Mouse (Mus musculus) stomach, embryonic 16.5 days (tissue): ENCODE measurements at regions not wholly inside any gene's neighbourhood (a gene's known extent, or its start where the extent isn't known, plus 50 kb on each side); places are given as distances from the start of the nearest gene placed in this dataset.

Source experiments
- ATAC-seq: fragments of 200-750 bp; cut with Nextera tagmentation; 2 replicates; pipeline ENCODE4 v1.8.0; 2017; ENCODE audit warnings: moderate number of reproducible peaks, moderate TSS enrichment; ENCODE audit not compliant: insufficient read depth, low FRiP score
- H3K27ac ChIP-seq: fragments of 300-500 bp; sonication (generic); 2 replicates; pipeline ENCODE4 v1.5.1; 2014; ENCODE audit warnings: low read length
- H3K27me3 ChIP-seq: fragments of 300-500 bp; sonication (generic); 2 replicates; pipeline ENCODE4 v1.6.1; 2014; ENCODE audit warnings: low read length, control low read depth, mixed read lengths; ENCODE audit not compliant: control insufficient read depth, insufficient read depth
- H3K36me3 ChIP-seq: fragments of 300-500 bp; sonication (generic); 2 replicates; pipeline ENCODE4 v1.6.1; 2014; ENCODE audit warnings: low read length; ENCODE audit not compliant: control insufficient read depth, insufficient read depth
- H3K4me1 ChIP-seq: fragments of 300-500 bp; sonication (generic); 2 replicates; pipeline ENCODE4 v1.6.1; 2014; ENCODE audit warnings: low read length, control low read depth, mixed read lengths; ENCODE audit not compliant: control insufficient read depth, insufficient read depth
- H3K4me2 ChIP-seq: fragments of 300-500 bp; sonication (generic); 2 replicates; pipeline ENCODE4 v1.6.1; 2014; ENCODE audit warnings: low read depth, low read length, mixed read lengths
- H3K4me3 ChIP-seq: fragments of 300-500 bp; sonication (generic); replicated peaks from 2 replicates; pipeline ENCODE4 v1.5.1; 2014; ENCODE audit warnings: mild to moderate bottlenecking, low read length
- H3K9ac ChIP-seq: fragments of 300-500 bp; sonication (generic); 2 replicates; pipeline ENCODE4 v1.6.1; 2014; ENCODE audit warnings: low read length
- H3K9me3 ChIP-seq: fragments of 300-500 bp; sonication (generic); replicated peaks from 2 replicates; pipeline ENCODE4 v1.6.1; 2016; ENCODE audit warnings: low read length, control low read depth; ENCODE audit not compliant: control insufficient read depth
- WGBS: fragments of 180-500 bp; shearing (Covaris S2); extraction: QIAGEN DNeasy Blood & Tissue Kit; methylation state at CpG from one replicate; pipeline ENCODE4 v1.1.7; 2014; 5-methylcytosine and 5-hydroxymethylcytosine counted together

- Histone ChIP-seq H3K27me3 (no peaks in the 10 kb centered on the region), H3K9ac (no peak overlapping the region), H3K36me3 (no peaks in the 10 kb centered on the region), H3K4me2 (no peak overlapping the region), H3K27ac (no peak overlapping the region), H3K9me3 (no peaks in the 10 kb centered on the region), H3K4me3 (no peak overlapping the region), H3K4me1 (peaks cover 7% of the 10 kb centered on the region; the same call in 1 of the 2 replicates)
- 65% methylated on average over 2 of the region's 2 CpGs for WGBS
- no peak for ATAC-seq
Measured at GRCm38 (mm10) chr1:194878440-194878839, 60.2 kb upstream of the Cd34 start.

- Histone ChIP-seq H3K4me3 (peak overlapping the region; percentile 20), H3K27ac (no peak overlapping the region), H3K4me2 (peak overlapping the region; percentile 56), H3K9ac (peak overlapping the region; percentile 63), H3K9me3 (no peaks in the 10 kb centered on the region), H3K4me1 (peaks cover 7% of the 10 kb centered on the region; the same call in 1 of the 2 replicates), H3K27me3 (no peaks in the 10 kb centered on the region), H3K36me3 (no peaks in the 10 kb centered on the region)
- WGBS: 15% methylated on average over 22 of the region's 22 CpGs
- peak; percentile 92 for ATAC-seq
Measured at GRCm38 (mm10) chr1:194879324-194880233, 59.0 kb upstream of the Cd34 start.

- H3K4me1 ChIP-seq: peaks cover 7% of the 10 kb centered on the region
- H3K4me2 ChIP-seq: no peak overlapping the region
- peak overlapping the region; percentile 72 for H3K27ac ChIP-seq
- H3K27me3 ChIP-seq: no peaks in the 10 kb centered on the region
- no peak overlapping the region for H3K9ac ChIP-seq
- no peak for ATAC-seq
- no peaks in the 10 kb centered on the region for H3K36me3 ChIP-seq
- no peaks in the 10 kb centered on the region for H3K9me3 ChIP-seq
- H3K4me3 ChIP-seq: no peak overlapping the region
Measured at GRCm38 (mm10) chr1:194881556-194882223, 56.9 kb upstream of the Cd34 start.

- Histone ChIP-seq H3K4me3 (no peak overlapping the region), H3K27ac (peak overlapping the region; percentile 48; the same call in 1 of the 2 replicates), H3K4me1 (no peaks in the 10 kb centered on the region; the same call in none of the 2 replicates), H3K36me3 (no peaks in the 10 kb centered on the region), H3K9ac (no peak overlapping the region), H3K9me3 (no peaks in the 10 kb centered on the region), H3K4me2 (no peak overlapping the region), H3K27me3 (no peaks in the 10 kb centered on the region)
- WGBS: 50% methylated on average over 5 of the region's 5 CpGs
- ATAC-seq: peak; percentile 72; the same call in 1 of the 2 replicates
Measured at GRCm38 (mm10) chr1:194885071-194885686, 53.4 kb upstream of the Cd34 start.

GRCm38 (mm10) chr1:194885687-194886077, 52.9 kb upstream of the Cd34 start:
- Histone ChIP-seq H3K27ac (peak overlapping the region; percentile 48; the same call in 1 of the 2 replicates), H3K4me1 (no peaks in the 10 kb centered on the region; the same call in none of the 2 replicates), H3K4me2 (no peak overlapping the region), H3K4me3 (no peak overlapping the region), H3K36me3 (no peaks in the 10 kb centered on the region), H3K9ac (no peak overlapping the region), H3K27me3 (no peaks in the 10 kb centered on the region), H3K9me3 (no peaks in the 10 kb centered on the region)
- whole genome bisulfite sequencing: 78% methylated on average over 5 of the region's 5 CpGs
- no peak for ATAC-seq
